Mouse (Mus musculus): ENCODE measurements around the gene Cdkn1a.
"Not testable (repeated sequence)": the region's sequence is repeated elsewhere in the genome, so short reads cannot be mapped to it uniquely, and the experiment has no call there.

Cdkn1a gene

DNA sequence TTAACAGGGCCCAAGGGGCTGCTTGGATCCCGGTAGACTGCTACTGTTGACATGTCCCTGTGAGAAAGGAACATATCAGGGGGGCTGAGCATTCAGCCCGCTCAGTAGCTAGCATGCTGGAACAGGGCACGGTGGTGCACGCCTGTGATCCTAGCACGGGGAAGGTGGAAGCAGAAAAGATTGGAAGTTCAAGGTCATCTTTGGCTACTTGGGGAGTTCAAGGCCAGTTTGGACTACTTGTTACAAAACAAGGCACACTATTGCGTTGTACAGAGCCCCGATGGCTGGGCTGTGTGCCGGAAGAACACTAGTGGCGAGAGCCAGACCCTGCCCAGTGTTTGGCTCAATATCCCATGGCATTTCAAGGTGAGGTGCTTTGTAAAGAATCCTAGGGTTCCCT, 29.8 kb upstream of the Cdkn1a start:
- no peak for DNase-seq

DNA sequence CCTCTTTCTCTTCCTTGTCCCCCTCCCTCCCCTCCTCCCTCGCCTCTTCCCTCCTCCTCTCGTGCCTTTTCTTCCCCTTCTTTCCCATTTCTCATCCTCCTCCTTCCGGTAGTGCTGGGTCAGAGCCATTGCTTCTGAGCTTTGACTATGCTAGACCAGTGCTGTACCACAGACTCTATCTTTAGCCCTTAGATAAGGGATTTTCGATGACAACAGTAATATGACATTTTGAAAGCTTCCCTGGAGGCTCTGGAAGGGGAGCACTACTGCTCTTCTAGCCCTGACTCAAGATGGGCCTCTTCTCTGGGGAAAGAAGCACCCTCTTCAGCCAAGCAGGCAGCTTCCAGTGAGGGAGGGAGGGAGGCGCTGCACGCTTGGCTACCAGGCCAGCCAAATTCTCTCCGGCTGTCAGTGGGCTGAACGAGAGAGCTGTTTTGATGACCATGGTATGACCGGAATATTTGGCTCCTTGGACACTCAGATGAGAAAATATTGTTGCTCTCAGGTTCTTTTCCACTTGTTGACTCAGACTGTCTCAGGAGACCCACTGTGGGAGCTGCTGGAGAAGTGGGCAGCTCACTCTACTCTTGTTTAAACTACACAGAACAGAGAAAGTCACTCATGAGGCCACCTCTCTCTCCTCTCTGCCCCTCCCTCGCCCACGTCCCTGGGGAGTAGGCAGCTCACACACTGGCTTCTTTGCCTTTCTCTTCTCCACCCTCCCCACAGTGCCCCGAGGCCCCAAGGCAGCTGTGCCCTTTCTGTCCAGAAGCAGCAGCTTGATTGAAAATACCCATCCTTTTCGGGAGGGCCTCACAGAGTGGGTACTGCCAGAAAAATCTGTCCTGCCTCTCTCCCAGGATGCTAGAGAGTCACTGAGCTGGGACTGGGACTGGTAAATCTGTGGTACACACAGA, 28.4 kb upstream of the Cdkn1a start:
- no peak for DNase-seq

DNA sequence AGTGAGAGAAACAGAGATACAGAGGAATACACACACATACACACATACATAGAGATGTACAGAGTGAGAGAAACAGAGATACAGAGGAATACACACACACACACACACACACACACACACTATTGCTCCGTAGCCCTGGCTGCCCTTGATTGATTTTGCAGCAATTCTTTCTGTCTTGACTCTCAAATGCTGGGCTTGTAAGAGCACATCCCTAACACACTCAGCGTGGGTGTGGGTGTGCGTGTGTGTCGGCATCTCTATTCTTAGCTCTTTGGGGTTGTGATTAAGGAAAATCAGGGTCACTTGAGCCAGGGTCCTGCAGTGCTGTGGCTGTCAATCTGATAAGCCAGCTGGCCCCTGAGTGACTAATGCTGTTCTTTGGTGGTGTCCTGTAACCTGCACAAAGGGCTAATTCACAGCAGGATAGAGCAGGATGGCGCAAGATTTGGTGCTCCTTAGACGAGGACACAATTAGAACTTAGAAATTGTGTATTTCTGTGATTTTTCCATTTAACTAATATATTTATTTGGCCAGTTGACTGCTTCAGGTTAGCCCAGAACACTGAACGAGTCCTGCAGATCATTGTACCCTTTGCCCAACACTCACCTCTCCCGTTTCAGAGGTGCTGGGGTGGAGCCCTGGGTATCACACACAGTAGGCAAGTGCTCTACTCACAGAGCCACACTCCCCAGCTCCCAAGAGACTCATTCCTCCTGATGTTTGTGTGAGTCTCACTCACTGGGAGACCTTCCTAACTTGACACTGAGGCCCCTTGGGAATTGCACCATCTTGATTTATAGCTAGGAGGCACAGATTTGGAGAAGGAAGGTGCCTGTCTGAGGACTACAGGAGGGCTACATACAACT, 27.4 kb upstream of the Cdkn1a start:
- no peak for DNase-seq

DNA sequence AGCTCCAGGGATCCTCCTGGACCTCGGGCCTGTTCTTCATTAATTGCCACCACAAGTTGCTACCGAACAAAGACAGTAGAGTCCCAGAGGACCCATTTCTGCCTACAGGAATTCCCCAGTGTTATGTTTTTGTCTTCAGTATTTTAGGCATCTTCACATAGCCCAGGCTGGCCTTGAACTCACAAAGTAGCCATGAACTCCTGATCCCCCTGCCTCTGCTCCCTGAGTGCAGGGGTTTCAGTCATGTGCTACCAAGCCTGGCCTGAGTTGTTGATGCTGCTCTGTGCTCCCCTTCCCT, 26.8 kb upstream of the Cdkn1a start:
- DNase-seq, result no peak

DNA sequence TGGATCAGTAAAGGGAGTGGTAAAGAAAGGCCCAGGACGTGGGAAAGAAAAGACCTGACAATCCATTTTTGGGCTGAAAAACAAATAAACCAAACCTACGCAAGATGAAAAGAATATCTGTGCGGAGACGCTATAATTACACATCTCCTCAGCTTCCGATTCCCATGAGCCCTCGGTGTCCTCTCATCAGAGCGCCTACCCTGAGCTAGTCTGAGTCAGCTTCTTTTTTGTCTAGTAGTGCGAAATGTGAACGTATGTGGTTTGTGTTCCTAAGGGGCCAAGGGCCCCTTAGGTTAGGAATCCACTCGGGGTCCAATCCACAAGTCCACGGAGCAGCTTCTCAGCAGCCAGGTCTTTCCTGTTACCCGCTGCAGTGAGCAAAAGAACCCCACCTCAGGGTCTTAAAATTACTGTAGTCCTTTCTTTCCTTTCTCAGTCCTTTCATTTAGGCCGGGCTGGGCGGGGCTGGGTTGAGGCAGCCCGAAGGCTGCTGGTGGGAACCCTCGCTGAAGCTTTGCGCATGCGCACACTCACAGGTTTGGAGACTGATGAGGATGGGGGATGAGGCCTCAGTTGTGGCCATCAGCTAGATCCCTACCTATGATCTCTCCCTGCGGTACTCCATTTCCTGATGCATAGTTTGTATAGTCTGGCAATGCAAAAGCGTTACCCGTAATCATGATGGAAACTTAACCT, 25.4 kb upstream of the Cdkn1a start:
- DNase-seq, result no peak

DNA sequence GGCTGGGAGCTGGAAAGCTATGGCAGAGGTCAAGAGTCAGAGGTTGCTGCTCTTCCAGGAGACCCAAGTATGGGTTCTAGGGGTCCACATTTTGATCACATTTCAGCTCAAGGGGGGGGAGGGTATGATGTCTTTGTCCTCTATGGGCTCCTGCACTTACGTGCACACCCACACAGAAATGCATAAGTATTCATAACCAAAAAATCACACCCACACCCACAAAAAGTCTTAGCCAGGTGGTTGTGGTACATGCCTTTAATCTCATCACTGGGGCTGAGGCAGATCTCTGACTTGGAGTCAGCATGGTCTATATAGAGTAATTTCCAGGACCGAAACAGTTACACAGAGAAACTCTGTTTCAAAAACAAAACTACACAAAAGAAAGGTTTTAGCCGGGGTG, 24.8 kb upstream of the Cdkn1a start:
- no peak for DNase-seq

DNA sequence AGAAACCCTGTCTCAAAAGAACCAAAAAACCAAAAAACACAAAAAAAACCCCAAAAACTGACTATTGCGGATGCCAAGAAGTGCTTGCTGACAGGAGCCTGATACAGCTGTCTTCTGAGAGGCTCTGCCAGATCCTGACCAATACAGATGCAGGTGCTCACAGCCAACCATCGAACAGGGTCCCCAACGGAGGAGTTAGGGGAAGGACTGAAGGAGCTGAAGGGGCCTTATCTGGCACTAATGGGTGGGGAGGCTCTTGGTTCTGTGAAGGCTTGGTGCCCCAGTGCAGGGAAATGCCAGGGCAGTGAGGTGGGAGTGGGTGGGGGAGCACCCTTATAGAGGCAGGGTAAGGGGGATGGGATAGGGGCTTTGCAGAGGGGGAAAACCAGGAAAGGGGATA, 23.4 kb upstream of the Cdkn1a start:
- DNase-seq, result not testable (repeated sequence)

DNA sequence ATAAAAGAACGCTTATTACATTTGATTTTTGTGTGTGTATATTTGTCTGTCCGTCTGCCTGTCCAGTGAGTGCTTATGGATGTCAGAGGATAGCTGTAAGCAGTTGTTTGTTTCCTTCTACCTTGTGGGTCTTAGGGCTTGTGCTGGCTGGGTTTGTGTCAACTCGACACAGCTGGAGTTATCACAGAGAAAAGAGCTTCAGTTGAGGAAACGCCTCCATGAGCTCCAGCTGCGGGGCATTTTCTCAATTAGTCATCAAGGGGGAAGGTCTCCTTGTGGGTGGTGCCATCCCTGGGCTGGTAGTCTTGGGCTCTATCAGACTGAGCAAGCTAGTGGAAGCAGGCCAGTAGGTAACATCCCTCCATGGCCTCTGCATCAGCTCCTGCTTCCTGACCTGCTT, 22.9 kb upstream of the Cdkn1a start:
- DNase-seq, result no peak

DNA sequence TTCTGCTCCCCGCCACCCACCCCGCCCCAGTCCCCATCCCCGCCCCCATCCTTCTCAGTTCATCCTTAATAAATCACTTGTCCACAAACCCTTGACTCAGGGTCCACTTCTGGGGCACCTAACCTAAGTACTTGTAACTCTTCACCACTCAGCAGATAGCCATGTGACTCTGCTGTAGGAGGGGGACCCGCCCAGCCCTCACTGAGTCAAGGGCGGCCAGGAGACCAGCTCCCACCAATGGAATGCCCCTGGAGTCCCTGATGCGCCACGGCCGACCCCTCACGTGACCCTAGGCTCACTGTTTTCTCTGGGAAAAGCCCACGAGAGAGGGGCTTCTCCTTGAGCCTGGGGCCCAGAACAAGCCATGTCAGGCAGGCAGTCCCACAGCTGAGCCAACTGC, 21.7 kb upstream of the Cdkn1a start:
- DNase-seq, result no peak

DNA sequence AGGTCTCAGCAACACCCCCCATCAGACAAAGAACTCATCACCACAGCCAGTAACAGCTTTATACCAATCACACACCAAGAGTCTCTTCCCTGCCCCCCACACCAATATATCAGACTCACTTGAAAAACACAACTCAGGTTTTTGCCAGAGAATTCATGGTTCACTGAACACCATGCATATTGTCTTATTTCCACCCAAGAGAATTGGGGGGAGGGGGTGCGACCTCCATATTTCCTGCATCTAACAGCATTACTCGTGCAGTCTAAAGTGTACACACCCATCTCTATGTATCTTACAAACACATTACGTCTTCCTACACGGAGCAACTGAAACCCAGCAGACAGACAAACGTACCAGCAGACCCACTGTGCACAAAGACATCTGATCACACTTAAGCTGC, 19.0 kb upstream of the Cdkn1a start:
- no peak for DNase-seq

DNA sequence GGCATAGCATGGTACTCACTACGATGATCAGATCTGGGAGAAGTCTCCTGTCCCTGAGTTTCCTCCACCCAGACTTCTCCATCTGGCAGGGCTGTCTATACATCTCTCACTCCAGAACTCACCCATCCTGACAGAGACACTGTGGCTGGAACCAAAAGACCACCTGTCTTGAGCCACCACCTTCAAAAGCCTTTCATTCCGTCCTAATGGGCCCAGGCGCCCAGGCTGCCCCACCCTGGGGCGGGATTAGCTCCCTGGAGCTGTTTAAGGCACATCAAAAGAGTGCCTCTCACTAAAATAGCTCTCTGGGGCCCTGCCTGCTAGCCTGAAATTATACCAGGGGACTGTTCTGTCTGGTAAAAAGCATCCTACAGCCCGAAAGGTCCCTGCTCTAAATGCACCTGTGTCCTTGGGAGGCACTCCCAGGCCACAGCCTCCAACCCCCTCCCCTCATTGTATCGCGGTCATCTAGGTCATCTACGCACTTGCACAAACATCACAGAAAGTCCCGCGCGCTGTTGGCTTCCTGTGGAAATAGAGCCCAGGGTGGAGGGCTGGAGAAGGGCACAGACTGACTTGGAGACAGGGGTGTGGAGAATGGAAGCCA, 18.0 kb upstream of the Cdkn1a start:
- no peak for DNase-seq

DNA sequence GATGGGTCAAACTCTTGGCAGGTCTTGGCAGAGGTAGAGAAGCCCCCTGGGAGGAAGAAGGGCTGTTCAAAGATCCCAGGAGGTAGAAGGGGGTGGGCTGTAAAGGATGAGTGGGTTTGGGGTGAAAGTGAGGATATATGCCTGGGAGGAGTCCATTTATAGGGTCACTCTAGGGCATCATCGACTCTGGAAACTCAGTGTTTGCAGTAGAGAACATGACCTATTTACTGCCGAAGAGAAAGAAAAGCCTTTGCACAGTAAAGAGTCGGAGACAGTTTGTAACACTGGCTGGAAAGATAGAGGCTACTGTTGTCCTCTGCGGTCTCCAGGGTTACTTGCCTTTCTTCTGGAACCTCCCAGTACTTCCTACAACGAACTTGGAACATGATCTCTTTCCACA, 17.5 kb upstream of the Cdkn1a start:
- DNase-seq, result no peak

DNA sequence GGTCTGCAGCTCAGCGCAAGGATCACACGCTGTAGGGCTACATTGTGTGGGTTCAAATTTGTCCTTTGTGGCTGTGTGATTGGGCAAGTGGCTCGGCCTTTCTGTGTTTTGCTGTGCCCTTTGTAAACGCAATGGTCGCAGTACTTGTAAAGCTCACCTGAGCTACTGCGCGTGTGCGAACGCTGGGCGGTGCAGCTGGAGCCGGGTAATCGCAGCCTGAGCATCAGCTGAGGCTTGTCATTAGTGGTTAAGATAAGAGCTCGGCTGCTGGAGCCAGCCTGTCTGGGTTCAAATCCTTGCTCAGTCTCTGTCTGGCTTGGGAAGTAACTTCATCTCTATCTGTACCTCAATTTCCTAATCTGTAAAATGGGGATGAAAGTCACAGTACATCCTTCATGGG, 16.7 kb upstream of the Cdkn1a start:
- DNase-seq, result no peak

DNA sequence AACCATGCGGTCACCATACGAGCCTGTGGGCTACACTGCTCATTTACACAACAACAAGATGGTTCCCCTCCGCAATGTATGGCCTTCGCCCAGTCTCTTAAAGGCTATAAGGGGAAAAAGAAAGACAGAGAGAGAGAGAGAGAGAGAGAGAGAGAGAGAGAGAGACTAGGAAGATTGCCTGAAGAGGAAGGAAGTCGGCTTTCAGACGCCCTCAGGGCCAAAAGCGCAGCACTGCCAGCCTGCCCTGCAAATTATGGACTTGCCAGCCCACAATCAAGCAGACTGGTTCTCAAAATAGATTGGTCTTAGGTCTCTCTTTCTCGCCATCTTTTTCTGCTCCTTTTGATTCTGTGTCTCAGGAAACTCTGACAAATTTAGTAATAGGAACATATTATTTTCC, 14.5 kb upstream of the Cdkn1a start:
- no peak for DNase-seq

DNA sequence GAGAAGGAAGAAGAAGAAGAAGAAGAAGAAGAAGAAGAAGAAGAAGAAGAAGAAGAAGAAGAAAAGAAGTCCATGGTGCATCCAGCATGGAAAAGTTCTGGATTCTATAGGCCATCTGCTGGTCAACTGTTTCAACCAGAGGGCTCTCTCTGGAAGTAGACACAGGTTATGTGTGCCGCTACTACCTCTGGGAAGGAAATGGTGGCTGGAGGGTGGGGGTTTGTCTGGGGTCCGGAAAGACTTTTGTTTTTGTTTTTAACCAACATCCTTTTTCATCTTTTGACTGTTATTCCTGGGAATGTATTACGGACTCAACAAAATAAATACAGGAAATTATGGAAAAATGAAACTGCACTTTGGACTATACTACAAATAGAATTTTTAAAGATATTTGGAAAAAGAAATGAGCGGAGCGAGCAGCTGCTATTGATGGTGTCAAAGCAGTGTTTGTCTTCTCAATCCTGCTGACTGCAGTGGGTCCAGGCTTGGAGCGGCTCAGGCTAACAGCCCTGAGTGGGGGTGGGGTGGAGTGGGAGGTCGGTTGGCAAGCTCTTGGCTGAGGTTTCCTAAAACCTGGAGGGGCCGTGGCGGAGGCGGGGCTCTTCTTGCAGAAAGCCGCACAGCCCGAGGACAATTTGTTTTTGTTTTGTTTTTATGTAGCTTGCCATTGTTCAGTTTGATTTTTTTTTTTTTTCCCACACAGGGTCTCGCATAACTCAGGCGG, 12.8 kb upstream of the Cdkn1a start:
- peak; percentile 28 for DNase-seq

DNA sequence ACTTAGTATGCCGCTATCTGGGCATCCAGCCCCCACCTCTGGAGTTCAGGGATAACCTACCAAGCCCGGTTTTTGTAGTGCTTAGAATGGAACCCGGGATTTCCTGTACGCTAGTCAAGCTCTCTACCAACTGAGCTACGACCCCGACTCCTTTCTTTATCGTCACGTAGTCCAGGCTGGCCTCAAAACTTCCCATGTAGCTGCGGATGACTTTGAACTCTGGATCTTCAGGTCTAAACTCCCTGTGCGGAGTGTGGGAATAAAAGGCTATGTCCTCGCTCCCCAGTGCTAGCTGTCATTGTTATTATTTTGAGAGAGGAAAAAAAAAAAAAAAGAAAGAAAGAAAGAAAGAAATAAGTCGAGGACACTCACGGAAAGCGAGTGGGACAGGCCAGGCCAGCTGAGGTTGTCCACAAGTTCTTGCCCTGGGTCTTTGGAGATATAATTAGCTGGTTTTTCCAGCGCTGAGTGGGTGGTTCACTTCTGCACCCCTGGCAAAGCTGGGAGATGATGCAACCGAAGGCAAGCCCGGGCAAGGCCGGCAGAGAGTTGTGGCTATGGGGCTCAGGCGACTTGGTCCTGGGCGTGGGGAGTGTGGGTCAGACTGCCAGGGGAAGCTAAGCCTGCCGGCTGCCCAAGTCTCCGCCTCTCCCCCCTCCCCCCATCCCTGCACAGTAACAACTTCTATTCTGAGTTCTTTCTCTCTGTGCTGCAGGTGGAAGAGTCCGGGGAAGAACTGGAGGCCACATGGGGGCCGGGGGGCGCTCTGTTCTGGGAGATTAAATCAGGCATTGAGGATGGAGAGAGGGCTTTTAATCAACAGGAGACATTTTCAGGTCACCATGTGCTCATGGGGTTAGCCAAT, 12.0 kb upstream of the Cdkn1a start:
- peak; percentile 25 for DNase-seq

DNA sequence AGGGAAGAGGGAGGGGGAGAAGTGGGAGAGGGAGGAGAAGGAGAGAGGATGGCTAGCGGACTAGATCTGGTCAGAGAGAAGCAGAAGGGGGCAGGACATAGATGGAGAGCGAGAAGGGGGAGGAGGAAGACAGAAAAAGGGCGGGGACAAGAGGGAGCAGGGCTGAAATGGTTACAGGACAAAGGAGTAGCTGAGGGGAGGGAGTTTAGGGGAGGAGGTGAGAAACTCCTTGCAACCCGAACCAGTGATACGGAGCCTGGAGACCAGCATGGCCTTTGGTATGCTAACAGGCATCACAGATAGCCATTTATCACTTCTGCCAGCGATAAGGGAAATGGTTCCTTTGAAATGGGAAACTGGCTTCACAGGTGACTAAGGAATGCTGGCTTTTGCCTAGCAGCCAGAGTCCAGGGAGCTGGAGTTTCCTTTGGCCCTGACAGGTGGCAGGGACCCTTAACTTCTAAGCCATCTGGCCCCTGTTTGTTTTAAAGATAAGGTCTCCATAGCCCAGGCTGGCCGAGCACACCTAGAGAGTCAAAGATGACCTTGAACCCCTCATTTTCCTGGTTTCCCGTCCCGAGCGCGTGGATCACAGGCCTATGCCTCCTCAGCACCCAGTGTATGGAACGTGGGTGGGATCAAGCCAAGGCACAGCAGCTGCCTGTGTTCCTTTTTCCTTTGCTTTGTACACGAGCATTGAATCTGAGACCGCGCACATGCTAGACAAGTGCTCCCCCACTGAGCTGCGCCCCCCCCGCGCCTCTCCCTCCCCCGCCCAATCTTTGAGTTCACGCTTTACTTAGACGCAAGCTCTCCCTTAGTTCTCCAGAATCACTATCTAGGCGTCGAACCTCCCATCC, 9.8 kb upstream of the Cdkn1a start:
- no peak for DNase-seq

DNA sequence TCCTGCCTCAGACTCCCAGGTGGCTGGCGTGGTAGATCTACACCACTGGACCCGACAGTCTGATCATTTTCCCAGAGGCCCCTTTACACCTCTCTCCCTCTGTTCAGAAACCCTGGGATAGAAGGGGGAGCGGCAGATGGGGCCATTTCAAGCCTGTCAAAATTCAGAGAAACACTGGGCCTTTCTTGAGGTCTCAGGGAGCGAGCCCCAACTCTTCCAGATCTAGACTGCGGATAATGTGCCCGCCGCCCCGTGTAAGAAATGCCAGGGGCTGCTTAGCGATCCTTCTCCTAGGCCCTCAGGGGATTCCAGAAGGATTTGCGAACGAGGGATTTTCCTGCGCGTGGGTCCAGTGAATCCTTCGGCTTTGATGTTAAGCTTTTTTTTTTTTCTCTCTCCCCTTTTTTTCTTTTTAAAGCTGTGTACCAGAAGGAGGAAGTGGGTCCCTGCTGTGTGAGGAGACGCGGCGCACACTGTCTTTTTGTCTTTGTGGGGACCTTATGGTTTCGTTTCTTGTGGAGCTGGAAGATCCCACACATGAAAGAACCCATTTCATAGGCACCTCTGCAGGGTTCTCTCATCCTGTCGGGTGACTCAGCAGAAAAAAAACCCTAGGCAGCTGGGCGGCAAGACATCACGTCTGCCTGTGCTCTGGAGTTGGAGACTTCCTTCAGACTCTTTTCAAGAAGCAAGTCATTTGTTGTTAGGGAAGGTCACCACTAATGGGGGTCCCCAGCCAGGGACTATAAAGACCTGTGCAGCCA, 9.0 kb upstream of the Cdkn1a start:
- no peak for DNase-seq

DNA sequence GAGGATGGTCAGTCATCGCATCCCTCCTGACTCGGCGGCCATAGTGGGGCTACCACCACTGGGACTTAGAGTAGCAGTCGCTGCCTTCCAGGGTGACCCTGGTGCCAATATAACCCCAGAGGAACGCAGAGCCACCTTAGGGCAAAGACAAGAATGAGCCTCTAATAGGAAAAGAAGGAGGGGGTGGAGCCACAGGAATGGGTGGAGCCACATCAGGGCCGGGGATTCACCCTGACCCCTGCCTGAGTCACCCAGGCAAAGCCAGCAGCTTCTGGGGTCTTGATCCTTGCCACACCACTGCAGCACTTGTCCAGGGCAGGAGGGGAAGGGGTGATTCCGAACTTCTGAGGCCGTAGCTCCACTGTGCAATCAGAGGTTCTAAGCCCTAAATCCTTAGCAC, 7.2 kb upstream of the Cdkn1a start:
- DNase-seq, result no peak

DNA sequence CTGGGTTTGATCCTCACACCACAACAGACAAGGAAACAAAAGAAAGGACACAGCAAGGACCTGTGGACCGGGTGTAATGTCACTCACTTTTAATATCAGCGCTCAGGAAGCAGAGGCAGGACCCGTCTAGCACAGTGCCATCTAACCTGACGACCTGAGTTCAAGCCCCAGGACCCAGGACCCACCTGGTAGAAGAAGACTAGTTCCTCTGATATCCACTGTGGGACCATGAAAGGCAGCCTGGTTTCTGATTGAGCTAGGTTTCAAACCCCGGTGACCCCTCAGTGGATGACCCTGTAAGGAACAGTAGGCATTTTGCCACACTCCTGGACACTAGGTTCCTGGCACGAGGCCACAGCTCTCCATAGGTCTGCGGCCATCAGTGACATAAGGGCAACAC, 6.1 kb upstream of the Cdkn1a start:
- DNase-seq, result no peak

Data from kidney, adult 18-20 months (tissue).